Mouse (Mus musculus) bone marrow macrophage, adult 2 months (primary cell): Measurements from ENCODE around the gene H60b.

Source experiments
- CTCF ChIP-seq: IDR thresholded peaks from 2 replicates; pipeline ENCODE4 v1.5.1; 2012; ENCODE audit warnings: low read depth, mild to moderate bottlenecking, low read length, moderate library complexity
- POLR2A ChIP-seq: IDR thresholded peaks from 2 replicates; pipeline ENCODE4 v1.6.1; 2012; ENCODE audit warnings: mild to moderate bottlenecking, low read depth, low read length, borderline replicate concordance

DNA sequence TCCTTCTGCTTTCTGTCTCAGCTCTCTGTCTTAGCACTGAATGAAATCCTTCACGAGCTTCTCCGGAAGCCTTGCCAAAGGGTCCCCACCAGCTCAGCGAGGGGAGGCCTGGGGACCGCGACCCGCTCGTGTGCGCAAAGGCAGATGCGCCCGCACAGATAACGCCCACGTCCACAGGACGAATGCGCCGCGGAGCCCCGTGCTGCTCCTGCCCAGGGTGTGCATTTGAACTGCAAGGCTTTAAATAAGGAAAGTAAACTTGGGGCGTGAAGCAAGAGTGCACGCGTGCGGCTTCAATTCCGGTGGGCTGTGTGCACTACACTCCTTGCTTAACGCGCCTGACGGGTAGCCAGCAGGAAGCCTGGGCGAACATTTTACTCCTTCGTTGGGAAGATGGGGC is 7.8 kb upstream of the H60b start:
- TF ChIP-seq POLR2A (no peak), CTCF (no peak)
